Mouse (Mus musculus) midbrain, postnatal 0 days (tissue): ENCODE measurements at regions not wholly inside any gene's neighbourhood (a gene's known extent, or its start where the extent isn't known, plus 50 kb on each side); places are given as distances from the start of the nearest gene placed in this dataset.
A peak's percentile ranks its signal among the peaks of the same experiment; 100 is the strongest.

ENCODE experiments used
- ATAC-seq: fragments of 200-750 bp; cut with Nextera tagmentation; 2 replicates; pipeline ENCODE4 v1.8.0; 2017; ENCODE audit warnings: moderate number of reproducible peaks, mild to moderate bottlenecking, moderate TSS enrichment, moderate library complexity; ENCODE audit not compliant: low FRiP score
- DNase-seq: peaks from one replicate; pipeline ENCODE4 v3.0.0-alpha.2; 2015; ENCODE audit warnings: low spot score
- H3K27ac ChIP-seq: fragments of 300-500 bp; sonication (generic); 2 replicates; pipeline ENCODE4 v1.5.1; 2014; ENCODE audit warnings: low read depth, mild to moderate bottlenecking, low read length, mixed read lengths
- H3K27me3 ChIP-seq: fragments of 300-500 bp; sonication (generic); 2 replicates; pipeline ENCODE4 v1.6.1; 2014; ENCODE audit warnings: low read length, control low read depth, mixed read lengths; ENCODE audit not compliant: insufficient read depth
- H3K36me3 ChIP-seq: fragments of 300-500 bp; sonication (generic); 2 replicates; pipeline ENCODE4 v1.6.1; 2014; ENCODE audit warnings: low read length, control low read depth, mixed read lengths; ENCODE audit not compliant: insufficient read depth
- H3K4me1 ChIP-seq: fragments of 300-500 bp; sonication (generic); 2 replicates; pipeline ENCODE4 v1.6.1; 2014; ENCODE audit warnings: mild to moderate bottlenecking, control low read depth, antibody characterized with exemption, low read length, mixed read lengths; ENCODE audit not compliant: insufficient read depth
- H3K4me2 ChIP-seq: fragments of 300-500 bp; sonication (generic); 2 replicates; pipeline ENCODE4 v1.6.1; 2014; ENCODE audit warnings: low read depth, mild to moderate bottlenecking, low read length, mixed read lengths; ENCODE audit not compliant: poor library complexity, severe bottlenecking
- H3K4me3 ChIP-seq: fragments of 300-500 bp; sonication (generic); 2 replicates; pipeline ENCODE4 v1.5.1; 2014; ENCODE audit warnings: low read depth, mild to moderate bottlenecking, low read length, moderate library complexity
- H3K9ac ChIP-seq: fragments of 300-500 bp; sonication (generic); replicated peaks from 2 replicates; pipeline ENCODE4 v1.6.1; 2014; ENCODE audit warnings: mild to moderate bottlenecking, low read length, moderate library complexity, mixed read lengths; ENCODE audit not compliant: poor library complexity, severe bottlenecking
- H3K9me3 ChIP-seq: fragments of 300-500 bp; sonication (generic); 2 replicates; pipeline ENCODE4 v1.6.1; 2016; ENCODE audit warnings: low read length, control low read depth
- CTCF ChIP-seq: IDR thresholded peaks from 2 replicates; pipeline ENCODE4 v1.5.1; 2016; ENCODE audit warnings: antibody characterized with exemption, mild to moderate bottlenecking
- WGBS: fragments of 180-500 bp; shearing (Covaris S2); extraction: QIAGEN DNeasy Blood & Tissue Kit; methylation state at CpG from one replicate; pipeline ENCODE4 v1.1.7; 2014; 5-methylcytosine and 5-hydroxymethylcytosine counted together

- no peaks in the 10 kb centered on the region for H3K9me3 ChIP-seq
- H3K36me3 ChIP-seq = no peaks in the 10 kb centered on the region
- H3K4me1 ChIP-seq = no peaks in the 10 kb centered on the region
- no peak overlapping the region for H3K4me3 ChIP-seq
- H3K27ac ChIP-seq = peak overlapping the region; percentile 68
- no peaks in the 10 kb centered on the region for H3K27me3 ChIP-seq
- ATAC-seq (peak; percentile 38; the same call in 1 of the 2 replicates), DNase-seq (peak; percentile 36)
- no peak for TF ChIP-seq CTCF
- WGBS = 69% methylated on average over 23 of the region's 23 CpGs
- H3K9ac ChIP-seq = no peak overlapping the region
- H3K4me2 ChIP-seq = no peak overlapping the region
Observed at GRCm38 (mm10) chr12:106128944-106129724, 119.1 kb downstream of the Vrk1 start.

- peak; percentile 34 for TF ChIP-seq CTCF
- no peaks in the 10 kb centered on the region for H3K4me1 ChIP-seq
- no peaks in the 10 kb centered on the region for H3K27me3 ChIP-seq
- no peak overlapping the region for H3K27ac ChIP-seq
- ATAC-seq = no peak
- no peak overlapping the region for H3K4me3 ChIP-seq
- no peak overlapping the region for H3K4me2 ChIP-seq
- H3K9me3 ChIP-seq = no peaks in the 10 kb centered on the region
- peak; percentile 53 for DNase-seq
- no peaks in the 10 kb centered on the region for H3K36me3 ChIP-seq
- no peak overlapping the region for H3K9ac ChIP-seq
- WGBS = 67% methylated on average over 11 of the region's 11 CpGs
Observed at GRCm38 (mm10) chr12:106130071-106130676, 120.1 kb downstream of the Vrk1 start.

GRCm38 (mm10) chr12:106132715-106133114 is 122.7 kb downstream of the Vrk1 start:
- 95% methylated on average over 8 of the region's 8 CpGs for WGBS
- Histone ChIP-seq H3K36me3 (no peaks in the 10 kb centered on the region), H3K4me1 (no peaks in the 10 kb centered on the region), H3K9ac (no peak overlapping the region), H3K27ac (no peak overlapping the region), H3K4me2 (no peak overlapping the region), H3K4me3 (no peak overlapping the region), H3K27me3 (no peaks in the 10 kb centered on the region), H3K9me3 (no peaks in the 10 kb centered on the region)
- ATAC-seq = no peak
- DNase-seq = no peak
- TF ChIP-seq CTCF = 0 out of 2 replicates have a peak, but pooled peaks have one; percentile 16

GRCm38 (mm10) chr12:106138466-106138865 is 128.4 kb downstream of the Vrk1 start:
- no peak for TF ChIP-seq CTCF
- no peak for DNase-seq
- 85% methylated on average over 15 of the region's 15 CpGs for WGBS

GRCm38 (mm10) chr12:106139491-106139890 is 129.5 kb downstream of the Vrk1 start:
- no peak for TF ChIP-seq CTCF
- ATAC-seq = no peak
- Histone ChIP-seq H3K9ac (no peak overlapping the region), H3K9me3 (no peaks in the 10 kb centered on the region), H3K4me3 (no peak overlapping the region), H3K36me3 (no peaks in the 10 kb centered on the region), H3K4me2 (no peak overlapping the region), H3K27ac (no peak overlapping the region), H3K27me3 (no peaks in the 10 kb centered on the region), H3K4me1 (no peaks in the 10 kb centered on the region; the same call in 1 of the 2 replicates)
- DNase-seq = no peak
- 55% methylated on average over 11 of the region's 11 CpGs for WGBS

More at GRCm38 (mm10) chr12:106138466-106138865, 128.4 kb downstream of the Vrk1 start:
- Histone ChIP-seq H3K4me3 (no peak overlapping the region), H3K9me3 (no peaks in the 10 kb centered on the region), H3K36me3 (no peaks in the 10 kb centered on the region), H3K9ac (no peak overlapping the region), H3K4me2 (no peak overlapping the region), H3K4me1 (no peaks in the 10 kb centered on the region; the same call in 1 of the 2 replicates), H3K27ac (no peak overlapping the region), H3K27me3 (no peaks in the 10 kb centered on the region)
- ATAC-seq = no peak

GRCm38 (mm10) chr12:106139927-106140326 is 129.9 kb downstream of the Vrk1 start:
- Histone ChIP-seq H3K4me2 (no peak overlapping the region), H3K9me3 (no peaks in the 10 kb centered on the region), H3K4me3 (no peak overlapping the region), H3K27me3 (no peaks in the 10 kb centered on the region), H3K9ac (no peak overlapping the region), H3K27ac (no peak overlapping the region), H3K4me1 (no peaks in the 10 kb centered on the region; the same call in 1 of the 2 replicates), H3K36me3 (no peaks in the 10 kb centered on the region)
- 64% methylated on average over 5 of the region's 5 CpGs for WGBS
- DNase-seq (no peak), ATAC-seq (no peak)
- no peak for TF ChIP-seq CTCF
